Mouse (Mus musculus) large intestine, adult 2 months (tissue): ENCODE data around the gene Osm. TPM values are rescaled to one million over a fixed set of nuclear protein-coding genes. Genes with fewer than 3 reads are reported as not detected.
A peak's percentile ranks its signal among the peaks of the same experiment; 100 is the strongest.

ENCODE experiments used
- DNase-seq: peaks from one replicate; pipeline ENCODE4 v3.0.0-alpha.2; 2012; ENCODE audit warnings: low read depth, low spot score
- WGBS: fragments of 180-500 bp; shearing (Covaris S2); methylation state at CpG from one replicate; pipeline ENCODE4 v1.1.7; 2018; 5-methylcytosine and 5-hydroxymethylcytosine counted together
- polyA plus RNA-seq: library from polyadenylated mRNA; depleted of rRNA; stranded (reverse); fragments of >200 nt; gene quantifications from 2 replicates; pipeline ENCODE4 v1.2.3, GENCODE M21; 2012

Osm gene
- polyA plus RNA-seq, 1 experiment = 0.60 TPM

- DNase-seq = no peak
- 93% methylated on average over 6 of the region's 6 CpGs for WGBS
These were observed 1.1 kb upstream of the Osm start for GRCm38 (mm10) chr11:4235052-4235655.

- DNase-seq = no peak
- 77% methylated on average over 21 of the region's 21 CpGs for WGBS
These were observed 387 bp downstream of the Osm start for GRCm38 (mm10) chr11:4236546-4237067.

- WGBS = 60% methylated on average over 18 of the region's 18 CpGs
- no peak for DNase-seq
These were observed 1.2 kb downstream of the Osm start for GRCm38 (mm10) chr11:4237389-4237912.

- WGBS = 84% methylated on average over 6 of the region's 6 CpGs
- no peak for DNase-seq
These were observed 1.9 kb downstream of the Osm start for GRCm38 (mm10) chr11:4238167-4238566.

GRCm38 (mm10) chr11:4239691-4240090 is 3.5 kb downstream of the Osm start:
- WGBS = 93% methylated on average over 23 of the region's 23 CpGs

GRCm38 (mm10) chr11:4240151-4240550 is 3.9 kb downstream of the Osm start:
- WGBS = 71% methylated on average over 7 of the region's 7 CpGs
- no peak for DNase-seq

More at GRCm38 (mm10) chr11:4239691-4240090, 3.5 kb downstream of the Osm start:
- DNase-seq = no peak

GRCm38 (mm10) chr11:4241180-4241579 is 5.0 kb downstream of the Osm start:
- WGBS = 41% methylated on average over 4 of the region's 4 CpGs
- DNase-seq = no peak

GRCm38 (mm10) chr11:4246126-4246525 is 9.9 kb downstream of the Osm start:
- 62% methylated on average over 6 of the region's 6 CpGs for WGBS
- no peak for DNase-seq

GRCm38 (mm10) chr11:4246623-4247022 is 10.4 kb downstream of the Osm start:
- no peak for DNase-seq
- WGBS = 68% methylated on average over 4 of the region's 4 CpGs

GRCm38 (mm10) chr11:4247201-4247959 is 11.2 kb downstream of the Osm start:
- WGBS = 77% methylated on average over 14 of the region's 14 CpGs
- DNase-seq = no peak

GRCm38 (mm10) chr11:4249151-4249550 is 12.9 kb downstream of the Osm start:
- 44% methylated on average over 3 of the region's 3 CpGs for whole genome bisulfite sequencing
- DNase-seq = no peak

- DNase-seq = no peak
- WGBS = 82% methylated on average over 7 of the region's 7 CpGs
These were observed 14.1 kb downstream of the Osm start for GRCm38 (mm10) chr11:4250290-4250689.

- no peak for DNase-seq
- 42% methylated on average over 3 of the region's 3 CpGs for WGBS
These were observed 15.2 kb downstream of the Osm start for GRCm38 (mm10) chr11:4251376-4251775.

GRCm38 (mm10) chr11:4252886-4253285 is 16.7 kb downstream of the Osm start:
- WGBS = 84% methylated on average over 2 of the region's 2 CpGs
- DNase-seq = no peak

GRCm38 (mm10) chr11:4256846-4257607 is 20.8 kb downstream of the Osm start, which contains the start of gene Lif:
Gene Lif, plus strand, starts transcription at chr11:4257557.
- 47% methylated on average over 11 of the region's 11 CpGs for WGBS
- DNase-seq = no peak

- WGBS = 36% methylated on average over 5 of the region's 5 CpGs
- no peak for DNase-seq
These were observed 21.5 kb downstream of the Osm start for GRCm38 (mm10) chr11:4257756-4258155.

GRCm38 (mm10) chr11:4258657-4259082 is 22.4 kb downstream of the Osm start:
- under 1% methylated on average over 7 of the region's 7 CpGs for WGBS

GRCm38 (mm10) chr11:4260463-4261187 is 24.4 kb downstream of the Osm start:
- 4% methylated on average over 14 of the region's 14 CpGs for WGBS
- DNase-seq = peak; percentile 88

More at GRCm38 (mm10) chr11:4258657-4259082, 22.4 kb downstream of the Osm start:
- no peak for DNase-seq

GRCm38 (mm10) chr11:4261188-4261494 is 24.9 kb downstream of the Osm start:
- WGBS = 21% methylated on average over 7 of the region's 7 CpGs
- no peak for DNase-seq
